Mouse (Mus musculus) embryonic facial prominence, embryonic 15.5 days (tissue): Measurements from ENCODE around the gene Cpne5. TPM values are rescaled to one million over a fixed set of nuclear protein-coding genes. Genes with fewer than 3 reads are reported as not detected.
"Not testable (repeated sequence)": the region's sequence is repeated elsewhere in the genome, so short reads cannot be mapped to it uniquely, and the experiment has no call there.

Experiments
- ATAC-seq: fragments of 200-750 bp; cut with Nextera tagmentation; 2 replicates; pipeline ENCODE4 v1.8.0; 2017; ENCODE audit warnings: low read depth, moderate TSS enrichment; ENCODE audit not compliant: insufficient number of reproducible peaks, low FRiP score, low TSS enrichment
- H3K27ac ChIP-seq: fragments of 300-500 bp; sonication (generic); replicated peaks from 2 replicates; pipeline ENCODE4 v1.5.1; 2015; ENCODE audit warnings: mild to moderate bottlenecking, inconsistent platforms
- H3K27me3 ChIP-seq: fragments of 300-500 bp; sonication (generic); 2 replicates; pipeline ENCODE4 v1.6.1; 2015; ENCODE audit warnings: inconsistent platforms
- H3K36me3 ChIP-seq: fragments of 300-500 bp; sonication (generic); 2 replicates; pipeline ENCODE4 v1.6.1; 2015; ENCODE audit warnings: mild to moderate bottlenecking, inconsistent platforms
- H3K4me1 ChIP-seq: fragments of 300-500 bp; sonication (generic); 2 replicates; pipeline ENCODE4 v1.6.1; 2015; ENCODE audit warnings: inconsistent platforms
- H3K4me2 ChIP-seq: fragments of 300-500 bp; sonication (generic); replicated peaks from 2 replicates; pipeline ENCODE4 v1.6.1; 2015; ENCODE audit warnings: mild to moderate bottlenecking, inconsistent platforms
- H3K4me3 ChIP-seq: fragments of 300-500 bp; sonication (generic); replicated peaks from 2 replicates; pipeline ENCODE4 v1.5.1; 2015; ENCODE audit warnings: mild to moderate bottlenecking, inconsistent platforms
- H3K9ac ChIP-seq: fragments of 300-500 bp; sonication (generic); 2 replicates; pipeline ENCODE4 v1.6.1; 2015; ENCODE audit warnings: inconsistent platforms
- H3K9me3 ChIP-seq: fragments of 300-500 bp; sonication (generic); replicated peaks from 2 replicates; pipeline ENCODE4 v1.6.1; 2016; ENCODE audit warnings: inconsistent platforms
- WGBS: fragments of 180-500 bp; shearing (Covaris S2); methylation state at CpG from one replicate; pipeline ENCODE4 v1.1.7; 2015; 5-methylcytosine and 5-hydroxymethylcytosine counted together
- polyA plus RNA-seq: library from polyadenylated mRNA; unstranded; fragments of >200 nt; fragmentation: Nextera tagmentation; extraction: Ambion mirVana; gene quantifications from 2 replicates; pipeline ENCODE4 v1.2.1, GENCODE M21; 2015

Cpne5 gene
- polyA plus RNA-seq, 1 experiment from 2014 or later: 27.6 TPM

DNA sequence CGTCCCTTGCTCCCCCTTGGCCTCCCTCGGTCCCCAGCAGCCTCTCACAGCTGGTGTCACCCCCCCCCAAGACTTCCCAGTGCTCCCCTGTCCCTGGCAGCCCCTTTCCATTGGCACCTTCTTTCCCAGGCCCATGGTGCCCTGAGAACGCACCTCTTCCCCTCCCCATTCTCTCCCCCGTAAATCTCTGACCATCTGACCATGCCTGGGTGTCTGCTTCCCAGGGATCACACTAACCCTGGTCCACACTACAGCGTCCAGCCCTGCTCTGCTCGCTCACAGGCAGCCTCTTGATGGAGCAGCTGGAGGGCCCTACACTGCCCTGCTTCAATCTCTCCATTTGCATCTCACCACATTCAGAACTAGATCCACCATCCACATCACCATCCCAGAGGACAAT is 18.5 kb upstream of the Cpne5 start:
- H3K27ac ChIP-seq: no peak overlapping the region
- H3K36me3 ChIP-seq: peaks cover 63% of the 10 kb centered on the region
- no peak overlapping the region for H3K4me2 ChIP-seq
- H3K4me1 ChIP-seq: peaks cover 40% of the 10 kb centered on the region
- 84% methylated on average over 6 of the region's 6 CpGs for WGBS
- no peak overlapping the region for H3K4me3 ChIP-seq
- H3K9me3 ChIP-seq: no peaks in the 10 kb centered on the region
- no peaks in the 10 kb centered on the region for H3K27me3 ChIP-seq
- no peak overlapping the region for H3K9ac ChIP-seq
- no peak for ATAC-seq

DNA sequence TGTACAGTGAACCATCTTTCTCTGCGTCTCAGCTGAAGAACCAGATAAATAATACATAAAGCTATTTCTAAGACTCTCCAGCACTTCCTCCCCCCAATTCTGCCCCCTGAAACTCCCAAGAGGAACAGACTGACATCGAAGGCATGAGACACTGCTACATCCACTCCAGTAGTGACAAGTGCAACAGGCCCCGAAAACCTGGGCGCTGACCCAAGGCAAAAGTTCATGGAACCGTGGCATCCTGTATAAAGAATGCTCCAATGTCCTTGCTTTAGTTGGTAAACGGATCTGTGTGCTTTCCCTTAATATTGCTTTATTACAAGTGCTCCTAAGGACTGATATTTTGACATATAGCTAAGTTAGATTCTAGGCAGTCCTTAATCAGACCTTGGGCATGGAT is 16.8 kb upstream of the Cpne5 start:
- Histone ChIP-seq H3K4me1 (peaks cover 43% of the 10 kb centered on the region), H3K36me3 (peaks cover 61% of the 10 kb centered on the region)
- not testable (repeated sequence) for H3K9ac ChIP-seq, H3K4me2 ChIP-seq, ATAC-seq, H3K27me3 ChIP-seq, H3K9me3 ChIP-seq, H3K27ac ChIP-seq, H3K4me3 ChIP-seq
- 88% methylated on average over 6 of the region's 6 CpGs for WGBS

DNA sequence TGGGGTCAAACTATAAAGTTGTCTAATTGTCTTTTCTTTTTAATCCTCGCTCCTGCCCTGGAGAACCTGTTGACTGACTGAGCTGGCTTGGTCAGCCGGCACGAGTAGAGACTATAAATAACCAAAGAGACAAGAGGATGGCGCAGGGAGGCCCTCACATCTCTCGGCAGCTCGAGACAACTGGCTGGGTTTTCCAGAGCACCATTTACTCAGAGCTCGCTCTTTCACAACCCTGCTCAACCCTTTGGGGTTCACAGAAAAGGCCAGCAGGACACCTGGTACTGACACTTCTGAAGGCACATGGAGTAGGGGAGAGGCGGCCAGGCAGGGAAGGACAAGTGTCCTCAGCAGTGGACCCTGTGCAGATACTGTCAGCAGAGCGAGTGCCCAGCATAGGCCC is 15.7 kb upstream of the Cpne5 start:
- 75% methylated on average over 9 of the region's 9 CpGs for WGBS
- Histone ChIP-seq H3K27ac (no peak overlapping the region), H3K4me1 (peaks cover 41% of the 10 kb centered on the region), H3K9me3 (no peaks in the 10 kb centered on the region), H3K9ac (no peak overlapping the region), H3K36me3 (peaks cover 55% of the 10 kb centered on the region), H3K4me3 (no peak overlapping the region), H3K4me2 (no peak overlapping the region), H3K27me3 (no peaks in the 10 kb centered on the region)
- 0 out of 2 replicates have a peak, but pooled peaks have one; percentile 1 for ATAC-seq

DNA sequence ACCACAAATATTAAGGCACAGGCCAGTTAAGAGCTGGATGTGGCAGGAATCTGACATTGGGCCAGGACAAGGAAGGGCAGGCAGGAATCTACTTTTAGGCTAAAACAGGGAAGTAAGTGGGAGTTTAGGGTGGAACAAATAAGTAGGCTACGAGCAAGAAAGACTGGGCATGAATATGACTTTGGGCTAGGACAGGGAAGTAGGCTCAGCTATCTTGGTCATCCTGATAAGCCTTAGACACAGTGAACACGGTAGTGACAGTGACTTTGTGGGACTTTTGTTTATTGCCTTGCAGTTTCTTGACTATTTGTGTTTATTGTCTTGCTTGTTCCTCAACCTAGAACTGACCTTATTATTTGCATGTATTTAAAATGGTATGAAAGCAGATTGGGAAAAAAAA is 15.3 kb upstream of the Cpne5 start:
- H3K9ac ChIP-seq: no peak overlapping the region
- H3K4me3 ChIP-seq: no peak overlapping the region
- peak overlapping the region; percentile 28; the same call in 1 of the 2 replicates for H3K27ac ChIP-seq
- no peaks in the 10 kb centered on the region for H3K9me3 ChIP-seq
- H3K36me3 ChIP-seq: peaks cover 50% of the 10 kb centered on the region
- no peak for ATAC-seq
- H3K4me2 ChIP-seq: no peak overlapping the region
- peaks cover 41% of the 10 kb centered on the region for H3K4me1 ChIP-seq
- 80% methylated on average over 2 of the region's 2 CpGs for WGBS
- no peaks in the 10 kb centered on the region for H3K27me3 ChIP-seq

DNA sequence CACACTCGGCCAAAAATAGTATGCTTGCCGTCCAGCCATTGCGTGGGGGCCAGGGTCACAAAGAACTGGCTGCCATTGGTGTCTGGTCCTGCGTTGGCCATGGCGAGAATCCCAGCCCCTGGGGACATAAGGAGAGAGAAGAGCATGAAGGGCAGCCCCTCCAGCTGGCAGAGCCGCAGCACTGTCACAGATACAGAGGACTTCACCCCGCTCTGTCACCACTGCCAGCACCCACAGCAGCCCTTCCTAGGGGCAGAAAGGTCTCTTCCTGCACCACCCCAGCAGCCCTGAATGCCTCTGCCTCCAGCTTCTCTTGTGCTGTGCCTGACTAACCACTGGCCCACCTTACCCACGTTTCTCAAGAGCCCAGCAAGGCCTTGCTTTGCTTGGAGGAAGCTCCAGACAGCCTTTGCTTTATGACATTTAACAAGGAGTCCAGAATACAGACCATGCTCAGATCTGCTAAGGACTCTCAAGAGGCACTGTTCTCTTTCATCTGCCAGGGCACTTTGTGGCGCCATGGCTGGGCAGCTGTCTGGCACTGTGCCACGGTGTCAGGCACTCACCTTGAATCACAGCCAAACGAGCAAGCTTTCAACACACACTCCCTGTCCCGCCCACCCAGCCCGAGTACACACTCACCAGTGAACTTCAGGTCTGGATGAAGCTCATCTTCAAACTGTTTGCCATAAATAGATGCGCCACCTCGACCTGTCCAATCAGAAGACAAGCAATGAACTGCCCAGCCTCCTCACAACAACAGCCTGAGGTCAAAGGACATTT is 13.8 kb upstream of the Cpne5 start:
- peaks cover 53% of the 10 kb centered on the region for H3K4me1 ChIP-seq
- 70% methylated on average over 15 of the region's 15 CpGs for WGBS
- no peaks in the 10 kb centered on the region for H3K27me3 ChIP-seq
- H3K36me3 ChIP-seq: peaks cover 36% of the 10 kb centered on the region; the same call in 1 of the 2 replicates
- H3K9ac ChIP-seq: no peak overlapping the region
- ATAC-seq: no peak
- 0 out of 2 replicates have a peak overlapping the region, but pooled peaks have one; percentile 53 for H3K27ac ChIP-seq
- H3K4me2 ChIP-seq: no peak overlapping the region
- no peak overlapping the region for H3K4me3 ChIP-seq
- H3K9me3 ChIP-seq: no peaks in the 10 kb centered on the region

DNA sequence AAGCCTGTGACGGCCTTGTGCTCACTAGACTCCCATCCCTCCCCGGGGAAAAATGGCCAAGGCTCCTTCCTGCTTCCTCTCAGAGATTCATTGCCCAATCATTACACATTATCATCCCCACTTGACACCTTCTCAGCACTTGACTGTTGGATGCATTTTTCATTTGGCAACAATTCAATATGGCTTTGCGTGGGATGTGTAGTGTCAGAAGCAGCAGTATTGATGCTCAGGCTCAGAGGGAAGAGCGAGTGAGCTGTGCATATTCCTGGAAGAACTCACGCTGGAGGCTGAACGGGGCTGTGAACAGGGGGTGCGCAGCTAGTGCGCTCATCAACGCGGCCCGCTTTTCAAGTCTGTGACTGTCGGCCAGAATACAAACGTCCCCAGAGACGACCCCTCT is 13.0 kb upstream of the Cpne5 start:
- H3K36me3 ChIP-seq: peaks cover 31% of the 10 kb centered on the region; the same call in 1 of the 2 replicates
- 84% methylated on average over 14 of the region's 14 CpGs for WGBS
- not testable (repeated sequence) for H3K4me3 ChIP-seq, H3K9me3 ChIP-seq, H3K27ac ChIP-seq, H3K9ac ChIP-seq, H3K27me3 ChIP-seq, H3K4me2 ChIP-seq, ATAC-seq
- peaks cover 55% of the 10 kb centered on the region for H3K4me1 ChIP-seq

DNA sequence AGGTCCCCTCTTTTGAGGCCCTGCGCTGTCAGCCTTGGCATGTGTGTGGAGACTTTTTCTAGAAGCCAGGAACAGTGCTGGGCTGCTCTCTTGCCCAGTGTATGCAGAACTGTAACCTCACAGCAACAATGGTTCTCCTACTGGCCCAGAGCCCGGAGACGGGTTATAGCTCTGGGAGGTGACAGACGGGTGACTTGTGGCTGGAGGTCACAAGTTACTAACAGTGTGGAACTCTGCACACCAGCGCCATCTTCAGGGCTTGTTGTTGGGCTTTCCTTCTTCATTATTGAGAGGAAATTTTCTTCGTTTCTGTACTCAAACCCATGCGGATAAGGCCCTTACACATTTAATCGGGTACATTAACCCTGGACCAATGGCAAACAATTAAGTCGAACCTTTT is 11.5 kb upstream of the Cpne5 start:
- no peaks in the 10 kb centered on the region for H3K9me3 ChIP-seq
- no peak overlapping the region for H3K4me2 ChIP-seq
- H3K27me3 ChIP-seq: no peaks in the 10 kb centered on the region
- peaks cover 25% of the 10 kb centered on the region; the same call in 1 of the 2 replicates for H3K36me3 ChIP-seq
- peaks cover 70% of the 10 kb centered on the region for H3K4me1 ChIP-seq
- no peak overlapping the region for H3K9ac ChIP-seq
- H3K4me3 ChIP-seq: no peak overlapping the region
- ATAC-seq: no peak
- no peak overlapping the region for H3K27ac ChIP-seq
- 63% methylated on average over 9 of the region's 9 CpGs for WGBS

DNA sequence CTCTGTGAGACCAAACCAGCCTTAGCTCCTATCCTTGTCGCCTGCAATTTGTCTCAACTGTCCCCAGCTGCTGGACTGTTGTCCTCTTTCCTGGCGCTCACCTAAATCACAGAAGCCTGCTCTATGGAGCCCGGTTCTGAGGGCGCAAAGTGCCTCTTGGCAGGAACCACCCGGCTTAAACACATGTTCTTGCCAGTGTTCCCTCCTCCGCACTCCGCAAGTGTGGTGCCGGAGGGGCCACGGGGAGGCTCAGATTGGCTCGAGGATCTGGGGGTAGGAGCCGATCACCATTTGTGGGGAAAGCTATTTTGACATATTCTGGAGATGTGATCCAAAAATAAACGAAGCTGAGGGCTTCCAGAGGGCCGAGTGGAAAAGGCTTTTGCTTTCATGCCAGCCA is 9.9 kb upstream of the Cpne5 start:
- Histone ChIP-seq H3K36me3 (peaks cover 16% of the 10 kb centered on the region; the same call in 1 of the 2 replicates), H3K9me3 (no peaks in the 10 kb centered on the region), H3K4me3 (no peak overlapping the region), H3K4me2 (no peak overlapping the region), H3K4me1 (peaks cover 68% of the 10 kb centered on the region), H3K9ac (no peak overlapping the region), H3K27me3 (0 out of 2 replicates have a peak, but pooled peaks cover 6% of the 10 kb centered on the region), H3K27ac (peak overlapping the region; percentile 58)
- ATAC-seq: no peak
- 49% methylated on average over 13 of the region's 13 CpGs for WGBS

DNA sequence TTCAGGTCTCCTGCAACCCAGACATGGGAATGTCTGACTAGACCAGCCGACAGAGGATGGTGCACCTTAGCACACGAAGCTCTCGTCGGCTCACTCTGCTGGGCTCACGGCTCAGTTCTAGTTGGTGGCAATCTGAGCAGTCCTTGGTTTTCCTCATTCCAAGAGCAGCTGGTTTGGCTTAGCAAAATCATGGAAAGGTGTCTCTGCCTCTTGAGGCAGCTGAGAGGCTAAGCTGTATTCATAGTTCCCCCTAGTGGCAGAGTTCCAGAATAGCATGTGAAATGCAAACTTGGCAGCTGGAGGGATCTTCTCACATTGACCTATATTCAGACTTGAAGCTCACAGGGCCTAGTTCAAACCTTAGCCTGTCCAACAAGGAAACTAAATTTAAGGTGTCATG is 8.6 kb upstream of the Cpne5 start:
- Histone ChIP-seq H3K27me3 (0 out of 2 replicates have a peak, but pooled peaks cover 6% of the 10 kb centered on the region), H3K4me3 (no peak overlapping the region), H3K4me1 (peaks cover 55% of the 10 kb centered on the region), H3K27ac (no peak overlapping the region), H3K9ac (no peak overlapping the region), H3K4me2 (no peak overlapping the region), H3K36me3 (peaks cover 12% of the 10 kb centered on the region; the same call in 1 of the 2 replicates), H3K9me3 (no peaks in the 10 kb centered on the region)
- ATAC-seq: 0 out of 2 replicates have a peak, but pooled peaks have one; percentile 41
- WGBS: 8% methylated on average over 5 of the region's 5 CpGs

DNA sequence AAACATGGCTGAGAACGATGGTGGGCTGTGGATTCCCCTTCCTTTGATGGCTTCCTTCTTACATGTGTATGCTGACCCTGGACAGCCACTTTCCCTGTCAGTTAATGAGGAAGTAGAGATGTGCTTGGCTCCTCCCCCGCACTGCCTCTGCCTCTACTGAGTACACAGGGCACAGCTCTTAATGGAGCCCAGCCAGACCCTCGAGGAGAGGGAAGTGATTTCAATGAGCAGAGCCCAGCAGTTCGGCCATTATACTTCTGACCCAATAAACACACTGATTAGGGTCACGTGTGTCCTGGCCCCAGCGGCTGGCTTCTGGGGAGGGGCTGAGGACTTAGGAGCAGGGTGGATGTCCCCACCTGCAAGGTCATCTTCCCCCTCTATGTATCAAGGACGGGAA is 7.8 kb upstream of the Cpne5 start:
- no peak for ATAC-seq
- no peak overlapping the region for H3K27ac ChIP-seq
- no peaks in the 10 kb centered on the region for H3K9me3 ChIP-seq

DNA sequence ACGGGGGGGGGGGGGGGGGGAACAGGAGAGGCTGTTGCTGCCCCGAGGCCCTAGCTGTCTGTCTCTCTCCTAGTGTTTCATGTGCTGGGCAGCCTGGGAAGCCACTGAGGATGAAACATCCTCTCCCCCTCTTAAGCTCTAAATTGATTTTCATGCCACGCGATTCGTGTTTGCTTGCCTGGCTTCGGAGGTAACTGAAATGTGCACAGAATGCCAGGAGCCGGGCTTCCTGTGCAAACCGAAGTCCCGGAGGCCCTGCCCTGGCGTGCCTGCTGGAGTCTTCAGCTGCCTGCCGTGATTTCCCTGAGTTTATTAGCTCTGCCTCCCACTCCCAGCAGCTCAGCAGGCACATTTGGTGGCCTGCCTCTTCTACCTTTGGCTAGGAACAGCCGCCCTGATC is 6.9 kb upstream of the Cpne5 start:
- H3K4me2 ChIP-seq: no peak overlapping the region
- H3K9me3 ChIP-seq: no peaks in the 10 kb centered on the region
- no peak overlapping the region for H3K4me3 ChIP-seq
- H3K27ac ChIP-seq: peak overlapping the region; percentile 13; the same call in 1 of the 2 replicates
- H3K4me1 ChIP-seq: peaks cover 49% of the 10 kb centered on the region
- peaks cover 10% of the 10 kb centered on the region for H3K27me3 ChIP-seq
- H3K36me3 ChIP-seq: no peaks in the 10 kb centered on the region
- ATAC-seq: no peak
- WGBS: 9% methylated on average over 11 of the region's 12 CpGs
- H3K9ac ChIP-seq: no peak overlapping the region

More for the DNA sequence above, 7.8 kb upstream of the Cpne5 start:
- no peak overlapping the region for H3K9ac ChIP-seq
- 0 out of 2 replicates have a peak, but pooled peaks cover 6% of the 10 kb centered on the region for H3K27me3 ChIP-seq
- peaks cover 49% of the 10 kb centered on the region for H3K4me1 ChIP-seq
- H3K4me2 ChIP-seq: no peak overlapping the region
- 41% methylated on average over 7 of the region's 7 CpGs for WGBS
- peaks cover 5% of the 10 kb centered on the region; the same call in 1 of the 2 replicates for H3K36me3 ChIP-seq
- no peak overlapping the region for H3K4me3 ChIP-seq
